Mouse (Mus musculus) limb, embryonic 12.5 days (tissue): ENCODE results near the gene Zfp423. TPM values are rescaled to one million over a fixed set of nuclear protein-coding genes. Genes with fewer than 3 reads are reported as not detected.

Source experiments
- ATAC-seq: fragments of 200-750 bp; cut with Nextera tagmentation; 2 replicates; pipeline ENCODE4 v1.8.0; 2017; ENCODE audit warnings: low read depth, moderate TSS enrichment; ENCODE audit not compliant: insufficient number of reproducible peaks, insufficient read depth, low FRiP score, low TSS enrichment
- H3K27ac ChIP-seq: fragments of 300-500 bp; sonication (generic); 2 replicates; pipeline ENCODE4 v1.5.1; 2016; ENCODE audit warnings: mild to moderate bottlenecking, moderate library complexity
- H3K27me3 ChIP-seq: fragments of 300-500 bp; sonication (generic); 2 replicates; pipeline ENCODE4 v1.6.1; 2016; ENCODE audit warnings: mild to moderate bottlenecking, moderate library complexity
- H3K36me3 ChIP-seq: fragments of 300-500 bp; sonication (generic); 2 replicates; pipeline ENCODE4 v1.6.1; 2016; ENCODE audit warnings: mild to moderate bottlenecking, moderate library complexity
- H3K4me1 ChIP-seq: fragments of 300-500 bp; sonication (generic); replicated peaks from 2 replicates; pipeline ENCODE4 v1.6.1; 2016
- H3K4me2 ChIP-seq: fragments of 300-500 bp; sonication (generic); 2 replicates; pipeline ENCODE4 v1.6.1; 2016; ENCODE audit warnings: mild to moderate bottlenecking, moderate library complexity
- H3K4me3 ChIP-seq: fragments of 300-500 bp; sonication (generic); replicated peaks from 2 replicates; pipeline ENCODE4 v1.5.1; 2016; ENCODE audit warnings: mild to moderate bottlenecking
- H3K9ac ChIP-seq: fragments of 300-500 bp; sonication (generic); replicated peaks from 2 replicates; pipeline ENCODE4 v1.6.1; 2016; ENCODE audit warnings: mild to moderate bottlenecking, moderate library complexity
- H3K9me3 ChIP-seq: fragments of 300-500 bp; sonication (generic); 2 replicates; pipeline ENCODE4 v1.6.1; 2016; ENCODE audit warnings: mild to moderate bottlenecking, moderate library complexity
- WGBS: fragments of 180-500 bp; shearing (Covaris S2); methylation state at CpG from one replicate; pipeline ENCODE4 v1.1.7; 2016; 5-methylcytosine and 5-hydroxymethylcytosine counted together
- polyA plus RNA-seq: library from polyadenylated mRNA; unstranded; fragments of >200 nt; fragmentation: Nextera tagmentation; extraction: Ambion mirVana; gene quantifications from 2 replicates; pipeline ENCODE4 v1.2.1, GENCODE M21; 2016

The Zfp423 gene
- polyA plus RNA-seq, 1 experiment from 2014 or later = 40.3 TPM

DNA sequence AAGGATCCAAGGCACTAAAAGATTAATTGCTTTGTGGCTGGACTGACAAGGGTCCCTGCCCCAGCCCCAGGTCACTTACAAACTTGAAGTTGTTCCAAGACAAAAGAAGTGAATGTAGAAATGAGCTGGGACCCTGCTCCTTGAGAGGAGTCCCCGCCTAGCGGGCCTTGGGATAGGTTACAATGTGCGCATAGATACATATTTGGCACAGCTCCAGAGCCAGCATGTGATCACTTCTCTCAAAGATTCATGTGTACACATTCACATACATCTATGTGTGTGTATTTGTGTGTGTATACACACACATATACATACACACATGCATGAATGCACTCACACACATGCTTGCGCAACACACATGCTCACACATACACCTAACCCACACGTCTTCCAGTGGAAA lies 241.9 kb downstream of the Zfp423 start:
- H3K27ac ChIP-seq = peak overlapping the region; percentile 84; the same call in 1 of the 2 replicates
- H3K27me3 ChIP-seq = no peaks in the 10 kb centered on the region
- H3K4me1 ChIP-seq = peaks cover 55% of the 10 kb centered on the region
- no peak overlapping the region for H3K9ac ChIP-seq
- no peaks in the 10 kb centered on the region for H3K9me3 ChIP-seq
- 73% methylated on average over 5 of the region's 5 CpGs for WGBS
- H3K4me3 ChIP-seq = no peak overlapping the region
- H3K4me2 ChIP-seq = no peak overlapping the region
- no peak for ATAC-seq
- H3K36me3 ChIP-seq = no peaks in the 10 kb centered on the region

DNA sequence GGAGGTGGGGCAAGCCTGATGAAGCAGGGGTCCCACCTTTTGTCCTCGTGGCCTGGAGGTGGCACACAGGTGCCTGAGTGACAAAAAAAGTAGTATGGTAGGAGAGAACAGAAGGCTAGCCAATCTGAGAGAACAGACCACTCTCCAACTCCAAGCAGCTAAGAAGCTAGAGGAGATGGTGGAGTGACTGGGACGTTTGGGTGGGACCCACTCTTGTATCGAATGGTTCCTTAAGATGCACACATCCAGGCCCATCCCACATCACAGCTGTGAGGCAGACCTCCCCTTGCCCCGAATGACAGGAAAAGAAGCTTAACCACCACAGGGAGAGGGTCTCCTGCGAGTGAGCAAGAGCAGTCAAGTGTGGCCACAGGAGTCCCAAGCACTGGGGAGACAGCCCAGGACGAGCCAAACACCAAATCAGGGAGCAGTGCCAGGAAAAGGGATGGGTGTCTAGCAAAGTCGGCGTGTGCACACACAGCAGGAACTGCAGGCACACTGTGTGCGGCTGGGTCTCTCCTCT lies 242.6 kb downstream of the Zfp423 start:
- peaks cover 50% of the 10 kb centered on the region for H3K4me1 ChIP-seq
- H3K9me3 ChIP-seq = no peaks in the 10 kb centered on the region
- H3K4me3 ChIP-seq = no peak overlapping the region; the same call in 1 of the 2 replicates
- peak overlapping the region; percentile 27; the same call in 1 of the 2 replicates for H3K9ac ChIP-seq
- H3K4me2 ChIP-seq = peak overlapping the region; percentile 47
- H3K27ac ChIP-seq = peak overlapping the region; percentile 84
- no peaks in the 10 kb centered on the region for H3K27me3 ChIP-seq
- WGBS = 23% methylated on average over 9 of the region's 9 CpGs
- H3K36me3 ChIP-seq = no peaks in the 10 kb centered on the region
- no peak for ATAC-seq

DNA sequence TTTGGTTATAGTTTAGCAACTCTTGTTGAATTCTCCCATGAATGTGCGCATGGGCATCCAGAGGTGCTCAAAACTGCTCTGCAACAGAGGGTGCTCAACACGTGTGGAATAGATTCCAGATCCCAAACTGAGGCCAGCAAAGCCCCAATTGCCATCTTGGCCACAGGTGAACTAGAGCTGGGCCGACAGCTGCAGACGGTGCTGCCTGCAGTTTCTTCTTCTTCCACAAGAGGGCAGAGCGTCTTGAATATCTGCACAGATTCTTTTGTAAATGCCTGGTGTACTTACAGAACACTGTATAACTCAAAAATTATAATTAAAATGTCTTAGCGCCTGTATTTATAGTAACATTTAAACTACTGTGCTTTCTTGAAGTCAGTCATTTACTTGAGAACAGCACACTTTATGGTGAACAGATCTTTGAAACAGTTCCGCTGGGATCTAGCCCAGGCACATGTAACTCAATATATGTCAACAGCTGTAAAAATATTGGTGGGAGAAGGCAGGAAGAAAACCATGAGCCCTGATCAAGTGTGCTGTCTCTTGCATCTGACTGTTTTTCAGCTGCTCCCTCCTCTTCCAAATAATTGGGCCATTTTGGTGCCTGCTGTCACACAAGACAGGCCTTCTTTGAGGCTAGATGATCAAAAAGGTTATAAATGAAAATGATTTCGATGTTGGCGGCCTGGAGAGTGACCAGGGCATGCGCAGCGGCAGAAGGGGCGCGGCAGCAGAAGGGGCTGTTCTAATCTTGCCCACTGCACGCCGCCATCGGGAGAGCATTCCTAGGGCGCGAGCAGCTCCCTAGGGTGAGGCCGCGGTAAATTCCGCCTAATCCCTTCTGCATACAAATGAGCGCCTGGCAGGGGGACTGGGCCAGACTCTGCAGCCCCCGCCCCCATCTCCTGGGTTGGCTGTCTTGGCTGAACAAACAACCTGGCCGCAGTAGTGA lies 243.4 kb downstream of the Zfp423 start:
- Histone ChIP-seq H3K4me2 (peak overlapping the region; percentile 47), H3K27ac (peak overlapping the region; percentile 84), H3K27me3 (no peaks in the 10 kb centered on the region), H3K9me3 (no peaks in the 10 kb centered on the region), H3K4me1 (peaks cover 50% of the 10 kb centered on the region), H3K9ac (peak overlapping the region; percentile 27; the same call in 1 of the 2 replicates), H3K4me3 (peak overlapping the region; percentile 7; the same call in 1 of the 2 replicates), H3K36me3 (no peaks in the 10 kb centered on the region)
- 5% methylated on average over 24 of the region's 24 CpGs for WGBS
- ATAC-seq = peak; percentile 71

DNA sequence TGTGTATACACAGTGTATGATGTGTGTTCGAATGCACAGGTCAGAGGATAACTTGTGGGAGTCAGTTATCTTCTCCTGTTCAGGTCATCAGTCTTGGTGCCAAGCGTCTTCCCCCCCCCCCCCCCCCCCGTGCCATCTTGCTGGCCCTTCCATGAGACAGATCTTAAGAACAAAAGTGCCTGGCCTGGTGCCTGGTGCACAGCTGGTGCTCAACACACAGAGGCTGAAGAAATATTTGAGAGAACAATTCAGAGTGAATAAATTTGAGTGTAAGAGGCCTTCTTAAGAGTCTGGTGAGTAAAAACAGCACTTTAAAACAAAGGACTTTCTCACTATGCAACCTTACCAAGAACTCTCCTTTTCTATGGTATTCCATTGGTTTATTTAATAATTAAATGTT lies 245.4 kb downstream of the Zfp423 start:
- H3K27ac ChIP-seq = no peak overlapping the region
- no peak overlapping the region for H3K4me2 ChIP-seq
- no peaks in the 10 kb centered on the region for H3K27me3 ChIP-seq
- no peaks in the 10 kb centered on the region for H3K9me3 ChIP-seq
- no peak overlapping the region for H3K4me3 ChIP-seq
- 86% methylated on average over 1 of the region's 3 CpGs for WGBS
- no peak overlapping the region for H3K9ac ChIP-seq
- no peak for ATAC-seq
- H3K4me1 ChIP-seq = peaks cover 50% of the 10 kb centered on the region
- no peaks in the 10 kb centered on the region for H3K36me3 ChIP-seq

DNA sequence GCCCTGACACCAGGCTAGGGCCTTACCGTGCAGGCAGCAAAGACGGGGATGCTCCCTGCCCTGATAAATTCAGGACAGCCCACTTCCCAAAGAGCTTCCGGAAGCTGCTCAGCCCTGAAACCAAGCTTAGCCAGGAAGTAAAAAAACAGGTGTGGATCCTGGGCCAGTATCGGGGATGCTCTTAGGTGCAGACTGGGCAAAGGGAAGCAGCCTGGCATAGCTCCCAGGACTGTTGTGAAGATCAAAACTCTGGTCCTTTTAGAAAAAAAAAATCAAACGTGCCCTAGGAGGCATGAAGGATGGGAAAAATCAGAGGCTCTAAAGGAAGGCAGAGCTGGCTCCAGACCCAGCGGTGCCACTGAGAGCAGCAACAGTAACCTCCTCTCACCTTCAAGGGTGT lies 247.4 kb downstream of the Zfp423 start:
- Histone ChIP-seq H3K27me3 (no peaks in the 10 kb centered on the region), H3K4me2 (no peak overlapping the region), H3K36me3 (no peaks in the 10 kb centered on the region), H3K4me3 (no peak overlapping the region), H3K9ac (no peak overlapping the region), H3K4me1 (peaks cover 50% of the 10 kb centered on the region), H3K9me3 (no peaks in the 10 kb centered on the region), H3K27ac (no peak overlapping the region)
- 79% methylated on average over 6 of the region's 6 CpGs for WGBS
- no peak for ATAC-seq

DNA sequence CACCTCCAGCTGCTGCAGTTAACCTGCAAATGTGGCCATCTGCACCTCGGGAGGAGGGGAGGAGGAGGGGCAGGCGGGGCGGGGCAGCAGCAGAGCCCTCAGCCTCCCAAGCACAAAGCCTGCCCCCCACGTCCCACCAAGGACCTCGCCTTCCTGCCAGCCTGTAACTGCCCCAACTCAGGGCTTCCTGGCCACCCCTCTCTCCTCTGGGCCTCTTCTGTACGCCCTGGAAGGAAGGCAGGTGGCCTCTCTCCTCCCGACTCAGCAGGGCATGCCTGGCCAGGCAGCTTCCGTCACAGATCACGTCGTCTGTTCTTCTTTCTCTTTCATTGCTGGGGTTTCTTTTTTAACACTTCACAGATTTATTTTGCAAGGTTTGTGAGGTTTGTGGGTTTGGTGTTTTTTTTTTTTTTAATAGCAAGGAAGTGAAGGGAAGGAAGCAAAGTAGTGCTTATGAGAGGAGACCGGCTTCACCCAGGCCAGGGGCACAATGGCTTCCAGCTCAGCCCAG lies 251.2 kb downstream of the Zfp423 start:
- Histone ChIP-seq H3K36me3 (no peaks in the 10 kb centered on the region), H3K27ac (peak overlapping the region; percentile 83), H3K4me1 (peaks cover 44% of the 10 kb centered on the region), H3K4me3 (no peak overlapping the region), H3K4me2 (peak overlapping the region; percentile 53), H3K27me3 (no peaks in the 10 kb centered on the region), H3K9me3 (no peaks in the 10 kb centered on the region), H3K9ac (no peak overlapping the region)
- peak; percentile 75 for ATAC-seq
- WGBS = 3% methylated on average over 11 of the region's 11 CpGs

DNA sequence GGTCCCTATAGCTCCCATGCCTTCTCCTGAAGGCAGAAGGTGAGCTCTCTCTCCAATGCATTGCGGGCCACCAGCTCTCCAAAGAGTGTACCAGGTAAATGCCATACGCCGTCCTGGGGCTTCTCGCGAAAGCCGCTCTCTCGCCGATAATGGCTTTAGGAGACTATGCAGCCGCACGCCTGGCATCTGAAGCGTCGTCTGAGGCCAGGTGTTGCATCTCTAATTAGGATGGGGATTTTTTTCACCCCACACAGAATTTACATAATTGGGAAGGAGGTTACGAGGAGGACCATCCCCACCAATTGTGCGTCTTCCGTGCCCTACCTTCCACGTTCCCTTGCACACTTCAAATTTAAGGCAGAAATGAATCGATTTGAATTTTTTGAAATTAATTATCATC lies 252.2 kb downstream of the Zfp423 start:
- Histone ChIP-seq H3K9me3 (no peaks in the 10 kb centered on the region), H3K27me3 (no peaks in the 10 kb centered on the region), H3K4me3 (no peak overlapping the region), H3K4me1 (peaks cover 54% of the 10 kb centered on the region), H3K36me3 (no peaks in the 10 kb centered on the region), H3K27ac (no peak overlapping the region), H3K4me2 (no peak overlapping the region), H3K9ac (no peak overlapping the region)
- ATAC-seq = no peak
- 60% methylated on average over 17 of the region's 17 CpGs for WGBS

DNA sequence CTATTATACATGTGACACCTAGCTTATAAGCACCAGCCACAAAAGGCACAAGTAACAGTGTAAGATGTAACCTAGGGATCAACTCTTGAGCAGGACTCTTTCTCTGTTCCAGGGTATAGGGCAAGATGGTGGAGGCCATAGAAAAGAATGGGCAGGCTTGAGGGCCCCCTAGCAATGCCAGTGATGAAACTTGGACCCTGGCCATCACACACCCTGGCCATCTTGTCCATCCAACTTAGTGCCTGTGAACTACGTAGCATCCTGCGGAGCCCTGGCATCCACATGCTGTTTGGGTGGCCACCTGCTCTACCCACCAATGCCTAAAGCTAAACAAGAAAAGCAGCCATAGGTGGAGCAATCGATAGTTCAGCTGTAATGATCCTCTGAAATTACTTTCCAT lies 254.6 kb downstream of the Zfp423 start:
- Histone ChIP-seq H3K27ac (no peak overlapping the region), H3K4me1 (peaks cover 53% of the 10 kb centered on the region), H3K36me3 (0 out of 2 replicates have a peak, but pooled peaks cover 3% of the 10 kb centered on the region), H3K4me2 (no peak overlapping the region), H3K9me3 (no peaks in the 10 kb centered on the region), H3K4me3 (no peak overlapping the region), H3K27me3 (no peaks in the 10 kb centered on the region), H3K9ac (no peak overlapping the region)
- ATAC-seq = no peak
- 91% methylated on average over 3 of the region's 3 CpGs for WGBS

DNA sequence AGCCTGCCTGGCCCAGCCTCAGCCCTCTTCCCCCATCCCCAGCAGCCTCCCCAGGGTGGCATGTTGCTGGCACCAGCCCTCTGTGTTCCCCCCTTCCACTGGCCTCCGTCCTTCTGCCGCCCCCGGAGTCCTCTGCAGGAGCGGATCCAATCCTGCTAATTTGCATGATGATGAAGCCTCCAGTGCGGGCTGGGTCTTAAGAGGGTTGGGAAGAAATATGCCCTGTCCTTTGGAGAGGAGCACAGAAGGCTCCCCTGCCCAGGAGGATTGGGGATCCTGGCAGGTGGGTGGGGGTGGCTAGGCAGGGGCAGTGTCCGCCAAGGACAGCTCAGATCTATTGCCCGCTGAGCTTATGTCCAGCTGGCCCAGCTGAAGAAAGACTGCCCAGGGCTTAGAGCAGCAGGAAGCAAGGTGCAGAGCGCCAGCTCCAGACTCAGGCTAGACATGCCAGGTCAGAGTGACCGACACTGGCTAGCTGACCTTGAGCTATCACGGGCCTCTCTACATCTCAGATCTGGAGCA lies 256.5 kb downstream of the Zfp423 start:
- ATAC-seq = no peak
- Histone ChIP-seq H3K4me3 (no peak overlapping the region), H3K9me3 (no peaks in the 10 kb centered on the region), H3K27ac (no peak overlapping the region), H3K36me3 (0 out of 2 replicates have a peak, but pooled peaks cover 3% of the 10 kb centered on the region), H3K9ac (0 out of 2 replicates have a peak overlapping the region, but pooled peaks have one; percentile 3), H3K4me2 (no peak overlapping the region), H3K4me1 (peaks cover 35% of the 10 kb centered on the region), H3K27me3 (no peaks in the 10 kb centered on the region)
- 41% methylated on average over 10 of the region's 10 CpGs for WGBS

DNA sequence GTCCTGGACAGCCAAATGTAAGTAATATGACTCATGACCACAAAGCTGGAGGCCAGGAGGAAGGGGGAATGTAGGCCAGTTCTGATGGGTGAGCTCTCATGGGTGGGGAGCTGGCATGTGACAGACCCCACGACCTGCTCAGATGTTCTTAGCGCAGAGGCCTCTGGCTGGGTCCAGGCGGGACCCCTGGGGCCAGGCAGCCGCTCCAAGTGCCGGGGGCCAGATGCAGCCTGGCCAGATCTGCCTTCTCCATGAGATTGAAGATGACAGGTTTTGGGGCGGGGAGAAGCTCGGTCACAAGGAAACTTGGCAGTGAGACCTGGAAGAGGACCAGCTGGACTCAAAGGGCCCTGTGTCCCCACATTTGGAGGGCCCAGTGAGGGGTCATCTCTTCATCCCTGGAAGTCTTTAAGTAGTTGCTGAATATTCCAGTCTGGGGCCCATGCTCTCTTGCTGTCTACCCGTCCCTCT lies 257.3 kb downstream of the Zfp423 start:
- Histone ChIP-seq H3K36me3 (0 out of 2 replicates have a peak, but pooled peaks cover 3% of the 10 kb centered on the region), H3K4me2 (no peak overlapping the region), H3K27me3 (no peaks in the 10 kb centered on the region), H3K27ac (no peak overlapping the region), H3K4me1 (peaks cover 28% of the 10 kb centered on the region), H3K4me3 (no peak overlapping the region), H3K9ac (no peak overlapping the region), H3K9me3 (no peaks in the 10 kb centered on the region)
- WGBS = 69% methylated on average over 8 of the region's 8 CpGs
- no peak for ATAC-seq

DNA sequence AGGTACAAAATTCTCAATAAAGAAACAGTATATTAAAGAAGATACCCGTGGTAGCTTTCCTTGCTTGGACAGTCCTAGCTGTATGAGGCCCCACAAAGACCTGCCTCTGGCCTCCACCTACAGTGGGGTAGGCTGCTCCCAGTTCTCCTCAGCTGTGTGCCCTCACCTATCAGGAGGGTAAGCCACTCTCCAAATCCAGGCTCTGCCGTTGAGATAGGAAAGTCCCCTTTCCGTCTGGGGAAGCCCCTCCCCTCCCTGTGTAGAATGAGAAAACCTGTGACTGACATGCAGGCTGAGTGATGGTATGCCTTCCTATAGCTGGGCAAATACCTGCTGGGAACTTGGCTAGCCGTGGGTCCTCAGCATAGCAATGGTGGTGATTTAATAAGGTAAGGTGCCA lies 257.8 kb downstream of the Zfp423 start:
- no peak overlapping the region for H3K4me2 ChIP-seq
- no peaks in the 10 kb centered on the region for H3K27me3 ChIP-seq
- no peaks in the 10 kb centered on the region for H3K9me3 ChIP-seq
- no peak overlapping the region for H3K27ac ChIP-seq
- H3K4me3 ChIP-seq = no peak overlapping the region
- ATAC-seq = no peak
- no peak overlapping the region for H3K9ac ChIP-seq
- 78% methylated on average over 4 of the region's 4 CpGs for WGBS
- H3K4me1 ChIP-seq = peaks cover 22% of the 10 kb centered on the region
- 0 out of 2 replicates have a peak, but pooled peaks cover 3% of the 10 kb centered on the region for H3K36me3 ChIP-seq
